Mouse (Mus musculus): ENCODE measurements around the gene Cwc27.

- TF ChIP-seq CTCF (IDR thresholded peaks at IDR 0.05; ENCODE audit: control insufficient read depth, insufficient read depth, low read length) = no peak
- no peak for TF ChIP-seq POLR2A (IDR thresholded peaks at IDR 0.05; ENCODE audit: borderline replicate concordance, control insufficient read depth, low read depth, low read length)
These were observed 197.2 kb downstream of the Cwc27 start for GRCm38 (mm10) chr13:104619503-104620288.

Measured in bone marrow, adult 2 months (tissue).